Mouse (Mus musculus): ENCODE data around the gene Gm26657.

Gm26657 gene

GRCm38 (mm10) chr4:56757693-56758092 is 17.8 kb downstream of the Gm26657 start:
- DNase-seq (ENCODE audit: low spot score) = no peak

DNA sequence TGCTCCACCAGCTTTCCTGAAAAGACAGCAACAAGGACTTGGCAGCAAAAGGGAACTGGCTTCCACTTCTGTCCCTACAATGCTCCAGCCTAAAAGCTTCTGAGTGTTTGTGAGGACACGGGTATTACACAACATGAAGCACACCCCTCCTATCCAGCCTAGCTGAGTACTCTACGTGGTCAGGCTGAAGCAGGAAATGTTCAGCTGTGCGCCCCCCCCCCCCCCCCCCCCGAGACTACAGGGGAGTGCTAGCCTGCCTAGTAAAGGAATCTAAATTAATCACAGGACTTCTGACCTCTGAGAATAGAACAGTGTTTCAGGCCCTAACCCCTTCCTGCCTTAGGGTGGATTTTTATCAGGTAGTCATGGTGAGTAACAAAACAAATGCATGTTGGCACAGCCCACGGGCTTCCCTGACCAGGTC is 28.0 kb downstream of the Gm26657 start:
- DNase-seq (ENCODE audit: low spot score) = no peak

DNA sequence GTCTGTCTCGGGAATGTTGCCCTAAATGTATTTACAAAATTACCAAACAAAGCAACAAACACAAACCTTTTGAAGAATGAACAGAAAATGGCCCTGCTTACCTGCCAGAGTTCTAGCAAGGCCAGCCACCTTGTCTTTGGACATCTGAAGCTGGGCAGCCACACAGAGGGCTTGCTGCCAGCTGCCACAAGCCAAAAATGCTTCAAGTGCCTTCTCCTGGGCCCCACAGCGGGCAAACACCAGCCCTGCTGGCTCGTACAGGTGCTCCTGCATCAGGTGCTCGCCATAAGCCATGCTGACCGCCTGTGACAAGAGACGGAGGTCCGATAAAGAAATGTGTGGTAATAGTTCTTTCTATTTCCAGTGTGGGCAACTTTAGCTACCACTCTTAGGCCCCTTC is 29.0 kb downstream of the Gm26657 start:
- no peak for DNase-seq (ENCODE audit: low spot score)

- DNase-seq (ENCODE audit: low spot score) = no peak
These were observed 31.2 kb downstream of the Gm26657 start for GRCm38 (mm10) chr4:56771065-56771464.
